Mouse (Mus musculus) bone marrow, adult 2 months (tissue): ENCODE data around the gene Gm9747. TPM values are rescaled to one million over a fixed set of nuclear protein-coding genes. Genes with fewer than 3 reads are reported as not detected.

Experiments
- H3K27ac ChIP-seq: fragments of 200-500 bp; 2 replicates; pipeline ENCODE4 v1.5.1; 2012; ENCODE audit warnings: low read depth, mild to moderate bottlenecking, control low read depth, inconsistent platforms, low read length; ENCODE audit not compliant: control insufficient read depth, poor library complexity, insufficient read depth
- H3K4me1 ChIP-seq: fragments of 200-500 bp; 2 replicates; pipeline ENCODE4 v1.6.1; 2011; ENCODE audit warnings: low read length; ENCODE audit not compliant: control insufficient read depth, insufficient read depth
- H3K4me3 ChIP-seq: fragments of 200-500 bp; replicated peaks from 2 replicates; pipeline ENCODE3; 2011; ENCODE audit warnings: mild to moderate bottlenecking, low read depth, low read length, control low read depth; ENCODE audit not compliant: control insufficient read depth
- CTCF ChIP-seq: fragments of 200-500 bp; IDR thresholded peaks from 2 replicates; pipeline ENCODE4 v1.5.1; 2011; ENCODE audit warnings: low read length, control low read depth; ENCODE audit not compliant: control insufficient read depth, insufficient read depth
- POLR2A ChIP-seq: fragments of 200-500 bp; IDR thresholded peaks from 2 replicates; pipeline ENCODE4 v1.6.1; 2011; ENCODE audit warnings: low read depth, mild to moderate bottlenecking, control low read depth, low read length, borderline replicate concordance; ENCODE audit not compliant: control insufficient read depth
- WGBS: fragments of 180-500 bp; shearing (Covaris S2); methylation state at CpG from one replicate; pipeline ENCODE4 v1.1.7; 2018; 5-methylcytosine and 5-hydroxymethylcytosine counted together
- polyA plus RNA-seq: library from polyadenylated mRNA; stranded (reverse); fragments of >200 nt; gene quantifications from 2 replicates; pipeline ENCODE4 v1.2.4, GENCODE M21; 2011; ENCODE audit warnings: low replicate concordance; ENCODE audit not compliant: missing spikeins, insufficient read depth, insufficient read length

Gm9747 gene
- polyA plus RNA-seq, result not detected in 2 replicates

DNA sequence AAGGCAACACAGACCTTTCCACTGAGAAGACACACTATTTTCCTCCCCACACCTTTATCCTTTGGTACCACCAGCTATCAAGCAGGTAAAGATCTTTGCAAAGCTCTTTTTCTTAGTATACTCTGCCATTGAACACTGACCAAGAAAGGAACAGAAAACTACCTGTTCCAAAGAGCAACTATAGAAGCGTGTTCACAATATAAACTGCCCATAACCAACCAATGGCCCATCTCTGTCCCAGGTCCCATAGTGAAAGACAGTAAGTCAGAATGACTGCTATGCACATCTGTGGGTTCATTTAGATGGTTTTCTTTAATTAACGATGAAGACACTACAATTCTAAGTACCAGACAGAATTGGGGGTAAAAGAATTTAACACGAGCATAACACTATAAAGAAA, at the start of gene Gm9747:
Gene Gm9747 (plus strand): TSS at position 301 of the 400 bp plus-strand sequence.
- TF ChIP-seq CTCF (no peak), POLR2A (no peak)
- H3K4me1 ChIP-seq, result no peaks in the 10 kb centered on the region
- 84% methylated on average over 3 of the region's 3 CpGs for WGBS
- H3K4me3 ChIP-seq, result no peak within 1 kb of the TSS
- H3K27ac ChIP-seq, result no peak within 1 kb of the TSS

DNA sequence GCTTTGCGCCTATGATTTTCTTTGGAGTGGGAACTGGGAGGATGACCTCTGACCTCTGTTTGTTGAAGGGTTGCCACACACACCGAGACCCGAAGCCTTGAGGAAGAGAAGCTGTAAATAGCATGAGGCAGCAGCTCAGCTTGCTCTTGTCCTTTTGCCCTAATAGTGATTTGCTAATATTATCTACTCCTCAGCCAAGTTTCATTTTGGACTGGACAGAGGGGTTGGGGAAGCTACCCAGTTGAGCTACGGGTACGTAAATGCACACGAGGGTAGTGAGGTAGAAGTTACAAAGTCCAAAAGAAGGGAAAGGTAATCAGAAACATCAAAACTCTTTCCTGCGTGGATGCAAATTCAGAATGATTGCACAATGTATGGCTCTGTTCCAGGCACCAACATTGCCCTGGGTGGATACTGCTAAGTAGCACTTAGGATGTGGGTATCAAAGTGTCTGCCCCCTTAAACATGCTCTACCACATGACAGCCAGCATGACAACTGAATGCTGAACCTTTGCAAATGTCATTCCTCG, 48.9 kb upstream of the Gm9747 start:
- Histone ChIP-seq H3K4me1 (no peaks in the 10 kb centered on the region), H3K27ac (no peak overlapping the region), H3K4me3 (no peak overlapping the region)
- WGBS, result 69% methylated on average over 8 of the region's 8 CpGs
- TF ChIP-seq POLR2A, result no peak
- no peak for TF ChIP-seq CTCF

DNA sequence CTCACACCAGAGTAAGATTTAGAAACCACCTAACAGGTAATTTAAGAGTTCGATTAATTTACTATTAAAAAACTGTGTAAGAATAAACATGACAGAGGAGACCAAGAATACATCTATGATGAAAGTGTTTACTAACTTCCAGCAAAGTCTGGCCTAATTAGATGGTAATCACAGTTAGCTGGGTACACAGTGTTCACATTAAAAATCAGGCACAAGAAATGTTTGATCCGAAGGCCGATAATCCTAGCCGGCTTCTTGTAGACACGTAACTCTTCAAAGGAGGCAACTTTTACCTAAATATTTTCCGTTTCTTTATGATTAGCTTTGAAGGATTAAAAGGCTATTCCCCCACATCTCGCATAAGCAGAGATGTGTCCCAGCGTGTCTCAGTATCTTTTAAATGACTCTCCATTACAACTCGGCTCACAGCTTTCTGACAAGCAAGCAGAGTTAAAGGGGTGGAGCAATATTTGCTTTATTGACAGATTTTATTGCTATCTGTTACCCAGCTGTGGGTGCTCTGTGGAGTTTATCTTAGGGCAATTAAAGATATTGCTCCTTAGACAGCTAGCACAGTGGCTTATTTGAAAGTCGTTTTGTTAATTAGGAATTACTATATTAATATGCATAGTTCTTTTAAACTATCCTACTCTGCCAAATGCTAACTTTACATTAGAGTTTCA, 44.2 kb upstream of the Gm9747 start:
- no peaks in the 10 kb centered on the region for H3K4me1 ChIP-seq
- H3K4me3 ChIP-seq, result no peak overlapping the region
- TF ChIP-seq POLR2A (no peak), CTCF (no peak)
- WGBS, result 83% methylated on average over 10 of the region's 10 CpGs
- no peak overlapping the region for H3K27ac ChIP-seq

GRCm38 (mm10) chr1:82189516-82189915, 43.4 kb upstream of the Gm9747 start:
- TF ChIP-seq CTCF (no peak), POLR2A (no peak)
- no peak overlapping the region for H3K27ac ChIP-seq
- no peaks in the 10 kb centered on the region for H3K4me1 ChIP-seq
- no peak overlapping the region for H3K4me3 ChIP-seq
- 54% methylated on average over 3 of the region's 3 CpGs for WGBS

- no peak for TF ChIP-seq POLR2A
- TF ChIP-seq CTCF, result no peak
- 58% methylated on average over 3 of the region's 3 CpGs for WGBS
- Histone ChIP-seq H3K4me1 (no peaks in the 10 kb centered on the region), H3K27ac (no peak overlapping the region), H3K4me3 (no peak overlapping the region)
Observed at GRCm38 (mm10) chr1:82191579-82191978, 41.3 kb upstream of the Gm9747 start.

DNA sequence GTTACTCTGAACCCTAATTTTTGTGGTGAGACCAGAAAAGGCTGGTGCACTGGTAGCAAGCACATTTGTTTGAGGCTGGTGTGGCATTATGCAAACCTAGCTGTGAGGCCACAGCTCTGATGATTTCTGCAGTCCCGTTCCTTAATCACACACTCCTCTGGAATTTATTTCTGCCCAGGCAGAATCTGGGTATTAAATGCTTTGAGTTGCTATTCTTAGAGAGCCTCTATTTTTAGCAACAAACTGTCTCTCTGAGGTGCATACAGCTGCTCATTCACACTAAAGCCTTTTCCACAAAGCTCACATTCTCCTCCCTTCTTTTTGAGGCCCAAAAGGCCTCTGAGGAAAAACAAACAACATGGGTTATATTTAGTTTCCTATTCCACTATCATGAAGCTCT, 33.0 kb upstream of the Gm9747 start:
- Histone ChIP-seq H3K27ac (no peak overlapping the region), H3K4me3 (no peak overlapping the region), H3K4me1 (no peaks in the 10 kb centered on the region)
- TF ChIP-seq CTCF (no peak), POLR2A (no peak)
- WGBS, result 17% methylated on average over 1 of the region's 1 CpGs

- no peak for TF ChIP-seq CTCF
- no peak for TF ChIP-seq POLR2A
- Histone ChIP-seq H3K27ac (no peak overlapping the region), H3K4me3 (no peak overlapping the region), H3K4me1 (no peaks in the 10 kb centered on the region)
- WGBS, result 61% methylated on average over 7 of the region's 7 CpGs
Observed at GRCm38 (mm10) chr1:82200636-82201035, 32.3 kb upstream of the Gm9747 start.

DNA sequence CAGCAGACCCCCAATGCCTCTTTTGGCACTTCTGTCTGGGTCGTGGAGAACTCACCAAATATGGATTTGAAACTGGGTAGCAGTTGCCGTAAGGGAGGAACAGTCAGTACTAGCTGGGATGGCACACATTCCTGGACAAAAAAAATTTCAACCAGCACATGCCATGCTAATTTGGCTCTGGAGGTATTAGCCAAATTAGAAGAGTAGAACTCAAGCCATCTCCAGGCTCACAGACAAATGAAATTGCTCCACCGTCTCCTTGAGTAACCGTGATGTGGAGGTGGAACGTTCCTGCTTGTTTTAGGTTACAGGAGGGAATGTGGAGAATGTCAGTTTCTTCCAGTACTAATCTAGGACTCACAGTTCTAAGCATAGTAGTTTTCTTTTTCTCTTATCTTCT, 25.4 kb upstream of the Gm9747 start:
- no peak overlapping the region for H3K27ac ChIP-seq
- no peak overlapping the region for H3K4me3 ChIP-seq
- TF ChIP-seq POLR2A, result no peak
- TF ChIP-seq CTCF, result no peak
- WGBS, result 86% methylated on average over 5 of the region's 5 CpGs
- H3K4me1 ChIP-seq, result no peaks in the 10 kb centered on the region
